Mouse (Mus musculus): ENCODE data around the gene Zfp1. TPM values are rescaled to one million over a fixed set of nuclear protein-coding genes. Genes with fewer than 3 reads are reported as not detected.

The Zfp1 gene
- polyA plus RNA-seq (2015; fragmentation: Nextera tagmentation; extraction: Ambion mirVana): 32.3 and 34.4 TPM in 2 replicates

DNA sequence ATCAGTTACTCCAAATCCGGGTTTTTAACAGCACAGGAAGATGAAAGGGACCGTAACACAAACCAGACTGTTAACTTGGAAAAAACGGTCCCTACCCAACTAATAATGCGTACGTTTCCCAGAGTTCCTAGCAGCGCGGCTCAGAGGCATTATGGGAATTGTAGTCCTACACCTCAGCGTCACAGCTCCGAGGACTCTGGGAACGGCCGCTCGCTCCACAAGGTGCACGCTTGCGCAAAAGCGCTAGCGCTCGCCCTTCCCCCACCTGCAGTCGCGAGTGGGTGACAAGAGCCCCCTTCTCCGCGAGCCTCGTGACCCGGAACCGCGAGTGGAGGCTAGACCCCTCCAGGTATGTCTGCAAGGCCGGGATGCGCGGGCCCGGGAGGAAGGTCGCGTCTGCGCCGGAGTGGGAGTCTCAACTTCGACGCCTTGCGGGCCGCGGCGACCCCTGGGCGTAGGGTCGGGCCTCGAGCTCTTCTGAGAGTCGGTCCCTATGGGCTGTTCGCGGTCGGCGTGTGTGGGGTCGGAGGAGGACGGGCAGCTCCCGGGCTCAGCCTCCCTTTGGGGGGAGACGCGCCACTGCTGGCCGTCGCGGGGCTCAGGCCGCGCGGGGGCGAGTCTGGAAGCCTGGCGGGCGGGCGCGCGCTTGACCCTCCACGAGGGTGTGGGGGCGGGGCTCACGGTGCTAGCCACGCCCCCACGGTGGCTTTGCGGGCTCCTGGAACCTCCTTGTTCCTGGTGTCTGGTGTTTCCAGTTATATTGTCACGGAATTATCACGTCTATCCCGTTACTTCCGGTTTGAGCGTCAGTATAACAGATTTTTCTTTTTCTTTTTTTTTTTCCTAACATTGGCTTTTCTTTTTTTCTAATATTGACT is at the start of gene Zfp1:
Gene Zfp1, plus strand, starts transcription at position 138 of the 878 bp plus-strand sequence.
- Histone ChIP-seq H3K36me3 (no peaks in the 10 kb centered on the region), H3K9ac (replicated peaks) (peak within 1 kb of the TSS; percentile 93), H3K4me3 (peak within 1 kb of the TSS; percentile 98), H3K9me3 (no peaks in the 10 kb centered on the region), H3K27me3 (no peaks in the 10 kb centered on the region), H3K27ac (replicated peaks) (peak within 1 kb of the TSS; percentile 97), H3K4me2 (replicated peaks) (peak within 1 kb of the TSS; percentile 60), H3K4me1 (peaks cover 11% of the 10 kb centered on the region)
- WGBS: under 1% methylated on average over 67 of the region's 75 CpGs
- peak; percentile 99 for ATAC-seq (replicated peaks)

GRCm38 (mm10) chr8:111594044-111594840 is 49.0 kb upstream of the Zfp1 start:
- H3K4me3 ChIP-seq: no peak overlapping the region
- no peaks in the 10 kb centered on the region for H3K36me3 ChIP-seq
- 80% methylated on average over 3 of the region's 3 CpGs for WGBS
- H3K27ac ChIP-seq (replicated peaks): no peak overlapping the region
- no peak overlapping the region for H3K4me2 ChIP-seq (replicated peaks)
- H3K27me3 ChIP-seq: no peaks in the 10 kb centered on the region
- H3K9ac ChIP-seq (replicated peaks): no peak overlapping the region
- H3K9me3 ChIP-seq: no peaks in the 10 kb centered on the region
- ATAC-seq (replicated peaks): no peak
- peaks cover 45% of the 10 kb centered on the region for H3K4me1 ChIP-seq

DNA sequence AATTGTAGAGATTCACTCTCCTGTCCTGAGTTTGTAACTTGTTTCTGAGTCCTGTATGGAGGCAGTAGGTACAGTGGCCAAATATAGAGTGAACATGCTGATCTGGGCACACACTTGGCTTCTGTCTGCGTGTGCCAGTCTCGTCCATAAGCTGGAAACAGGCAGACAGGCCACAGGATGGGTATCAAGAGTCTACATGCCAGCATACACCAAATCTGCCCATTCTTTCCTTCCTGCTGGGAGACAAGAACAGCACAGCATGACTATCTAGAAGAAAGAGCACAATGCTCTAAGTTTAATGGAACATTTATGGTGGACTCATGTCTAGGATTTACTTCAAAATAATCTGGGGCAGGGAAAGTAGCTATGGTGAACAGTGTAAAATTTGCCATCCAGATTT is 48.2 kb upstream of the Zfp1 start:
- 79% methylated on average over 2 of the region's 2 CpGs for WGBS
- Histone ChIP-seq H3K9me3 (no peaks in the 10 kb centered on the region), H3K9ac (replicated peaks) (no peak overlapping the region), H3K36me3 (no peaks in the 10 kb centered on the region), H3K4me1 (peaks cover 43% of the 10 kb centered on the region), H3K27ac (replicated peaks) (no peak overlapping the region), H3K27me3 (no peaks in the 10 kb centered on the region), H3K4me2 (replicated peaks) (no peak overlapping the region), H3K4me3 (no peak overlapping the region)
- ATAC-seq (replicated peaks): no peak

DNA sequence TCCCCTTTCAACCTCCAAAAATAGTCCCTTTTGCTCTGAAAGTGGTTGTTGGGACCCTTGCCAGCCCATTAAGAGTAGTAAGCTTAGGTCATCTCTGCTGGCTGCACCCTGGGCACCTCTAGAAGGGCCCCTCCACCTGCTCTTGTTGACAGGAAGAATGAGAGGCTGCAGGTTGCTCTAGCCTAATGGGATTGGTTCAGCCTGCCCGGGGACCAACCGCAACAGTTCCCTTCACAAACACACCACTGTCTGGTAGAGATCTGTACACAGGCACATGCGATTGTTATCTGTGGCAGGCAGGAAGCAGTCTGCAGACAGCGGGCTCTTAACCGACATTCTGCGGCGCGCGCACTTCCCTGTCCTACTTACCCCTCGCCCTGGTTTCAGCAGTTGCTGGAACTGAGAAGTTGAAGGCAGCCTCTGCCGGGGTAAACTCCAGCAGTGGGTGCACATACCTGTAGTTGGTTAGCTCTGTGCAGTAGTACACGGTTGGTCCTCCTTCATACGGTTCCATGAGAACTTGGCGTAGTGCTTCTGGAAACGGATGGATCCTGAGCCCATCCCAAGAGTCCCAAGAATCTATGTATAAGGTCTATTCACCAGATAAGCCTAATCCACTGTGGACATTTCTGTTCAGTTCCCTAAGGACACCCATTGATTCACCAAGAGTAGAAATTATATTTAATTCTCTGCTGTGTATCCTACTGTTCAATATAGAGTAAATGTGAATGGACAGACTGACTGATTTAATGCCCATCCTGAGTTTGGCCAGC is 47.3 kb upstream of the Zfp1 start:
- no peak for ATAC-seq (replicated peaks)
- H3K4me3 ChIP-seq: no peak overlapping the region
- no peak overlapping the region for H3K27ac ChIP-seq (replicated peaks)
- 93% methylated on average over 15 of the region's 15 CpGs for WGBS
- H3K9me3 ChIP-seq: no peaks in the 10 kb centered on the region
- no peaks in the 10 kb centered on the region for H3K27me3 ChIP-seq
- no peaks in the 10 kb centered on the region for H3K36me3 ChIP-seq
- H3K4me1 ChIP-seq: peaks cover 41% of the 10 kb centered on the region
- H3K9ac ChIP-seq (replicated peaks): no peak overlapping the region
- no peak overlapping the region for H3K4me2 ChIP-seq (replicated peaks)

GRCm38 (mm10) chr8:111596485-111596821 is 46.7 kb upstream of the Zfp1 start:
- Histone ChIP-seq H3K36me3 (no peaks in the 10 kb centered on the region), H3K27me3 (no peaks in the 10 kb centered on the region), H3K4me2 (replicated peaks) (no peak overlapping the region), H3K9me3 (no peaks in the 10 kb centered on the region), H3K27ac (replicated peaks) (no peak overlapping the region), H3K4me1 (peaks cover 41% of the 10 kb centered on the region), H3K4me3 (no peak overlapping the region), H3K9ac (replicated peaks) (no peak overlapping the region)
- 75% methylated on average over 3 of the region's 3 CpGs for WGBS
- ATAC-seq (replicated peaks): no peak

DNA sequence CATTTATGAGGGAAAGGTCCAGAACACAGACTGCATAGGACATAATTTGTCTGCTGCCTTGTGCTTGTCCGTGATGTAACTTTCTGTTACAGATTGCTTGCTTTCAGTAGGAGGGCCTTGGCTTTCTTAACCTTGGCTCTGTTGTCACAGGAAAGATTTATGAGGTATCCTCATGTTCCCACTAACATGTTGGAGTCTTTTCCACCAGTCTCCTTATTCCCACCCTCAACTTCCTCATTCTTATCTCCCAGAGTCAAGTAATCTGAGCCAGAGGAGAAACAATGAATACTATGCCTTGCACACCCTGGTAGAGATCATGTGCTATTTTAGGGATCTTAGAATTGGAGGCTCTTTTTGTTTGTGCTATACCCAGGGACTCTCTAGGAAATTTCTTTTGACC is 45.9 kb upstream of the Zfp1 start:
- Histone ChIP-seq H3K4me1 (peaks cover 38% of the 10 kb centered on the region), H3K9me3 (no peaks in the 10 kb centered on the region), H3K27me3 (no peaks in the 10 kb centered on the region), H3K27ac (replicated peaks) (0 out of 2 replicates have a peak overlapping the region, but pooled peaks have one; percentile 1), H3K9ac (replicated peaks) (no peak overlapping the region), H3K4me2 (replicated peaks) (no peak overlapping the region), H3K36me3 (no peaks in the 10 kb centered on the region), H3K4me3 (no peak overlapping the region)
- ATAC-seq (replicated peaks): no peak
- 86% methylated on average over 1 of the region's 1 CpGs for WGBS

- ATAC-seq (replicated peaks): no peak
- no peak overlapping the region for H3K27ac ChIP-seq (replicated peaks)
- no peaks in the 10 kb centered on the region for H3K9me3 ChIP-seq
- no peak overlapping the region for H3K4me2 ChIP-seq (replicated peaks)
- no peak overlapping the region for H3K9ac ChIP-seq (replicated peaks)
- H3K27me3 ChIP-seq: no peaks in the 10 kb centered on the region
- no peak overlapping the region for H3K4me3 ChIP-seq
- H3K36me3 ChIP-seq: no peaks in the 10 kb centered on the region
- 82% methylated on average over 9 of the region's 9 CpGs for WGBS
- H3K4me1 ChIP-seq: peaks cover 31% of the 10 kb centered on the region
Measured at GRCm38 (mm10) chr8:111599707-111600444, 43.3 kb upstream of the Zfp1 start.

DNA sequence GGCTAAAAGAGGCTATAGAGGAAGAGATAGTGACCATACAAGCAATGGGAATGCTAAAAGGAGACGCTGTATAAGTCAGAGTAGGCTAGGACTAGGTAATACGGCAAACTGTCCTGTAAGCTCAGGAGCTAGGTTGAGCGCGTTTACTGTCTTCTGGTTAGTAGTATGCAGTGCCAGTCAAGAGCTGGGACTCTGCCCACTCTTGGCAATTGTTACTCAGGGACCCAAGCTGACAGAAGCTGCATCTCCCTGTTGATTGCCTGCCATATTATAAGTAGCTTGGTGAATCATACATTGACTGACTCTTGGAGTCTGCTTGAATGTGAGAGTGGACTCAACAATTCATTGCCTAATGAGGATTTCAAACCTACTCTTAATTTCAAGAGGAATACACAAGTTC is 41.2 kb upstream of the Zfp1 start:
- Histone ChIP-seq H3K4me3 (no peak overlapping the region), H3K9me3 (no peaks in the 10 kb centered on the region), H3K9ac (replicated peaks) (no peak overlapping the region), H3K27me3 (no peaks in the 10 kb centered on the region), H3K4me1 (peaks cover 20% of the 10 kb centered on the region; the same call in 1 of the 2 replicates), H3K36me3 (no peaks in the 10 kb centered on the region), H3K27ac (replicated peaks) (peak overlapping the region; percentile 16; the same call in 1 of the 2 replicates), H3K4me2 (replicated peaks) (no peak overlapping the region)
- WGBS: 81% methylated on average over 4 of the region's 4 CpGs
- ATAC-seq (replicated peaks): no peak

DNA sequence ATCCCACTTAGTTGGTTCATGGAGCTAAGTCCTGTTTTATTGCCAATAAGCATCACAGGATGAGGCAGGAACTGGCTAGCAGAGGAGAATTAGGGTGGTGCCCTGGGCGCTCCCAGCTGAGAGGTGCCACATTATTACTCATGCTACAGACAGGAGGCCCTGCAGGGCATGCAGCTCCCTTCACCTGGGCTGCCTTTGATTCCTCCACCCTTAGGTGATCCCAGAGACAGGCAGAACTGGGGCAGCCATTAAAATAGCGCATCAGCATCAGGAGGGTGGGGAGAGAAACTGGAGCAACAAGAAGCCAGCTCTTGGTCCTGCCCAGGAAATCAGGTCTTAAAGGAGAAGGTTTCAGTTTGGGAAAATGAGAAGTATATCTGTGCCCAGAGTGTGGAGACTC is 38.2 kb upstream of the Zfp1 start:
- no peaks in the 10 kb centered on the region for H3K36me3 ChIP-seq
- no peaks in the 10 kb centered on the region for H3K27me3 ChIP-seq
- no peaks in the 10 kb centered on the region for H3K9me3 ChIP-seq
- H3K4me3 ChIP-seq: no peak overlapping the region
- no peak for ATAC-seq (replicated peaks)
- H3K9ac ChIP-seq (replicated peaks): no peak overlapping the region
- no peak overlapping the region for H3K4me2 ChIP-seq (replicated peaks)
- peaks cover 20% of the 10 kb centered on the region; the same call in 1 of the 2 replicates for H3K4me1 ChIP-seq
- 96% methylated on average over 2 of the region's 2 CpGs for WGBS
- H3K27ac ChIP-seq (replicated peaks): no peak overlapping the region

- H3K4me1 ChIP-seq: peaks cover 18% of the 10 kb centered on the region; the same call in 1 of the 2 replicates
- H3K4me3 ChIP-seq: no peak overlapping the region
- no peak overlapping the region for H3K27ac ChIP-seq (replicated peaks)
- no peak for ATAC-seq (replicated peaks)
- WGBS: 93% methylated on average over 9 of the region's 9 CpGs
- H3K9me3 ChIP-seq: no peaks in the 10 kb centered on the region
- no peaks in the 10 kb centered on the region for H3K36me3 ChIP-seq
- H3K27me3 ChIP-seq: no peaks in the 10 kb centered on the region
- H3K9ac ChIP-seq (replicated peaks): no peak overlapping the region
- no peak overlapping the region for H3K4me2 ChIP-seq (replicated peaks)
Measured at GRCm38 (mm10) chr8:111606961-111607360, 36.2 kb upstream of the Zfp1 start.

- no peak overlapping the region for H3K4me2 ChIP-seq (replicated peaks)
- no peak overlapping the region for H3K9ac ChIP-seq (replicated peaks)
- no peak overlapping the region for H3K4me3 ChIP-seq
- no peaks in the 10 kb centered on the region for H3K9me3 ChIP-seq
- no peak for ATAC-seq (replicated peaks)
- 92% methylated on average over 7 of the region's 7 CpGs for WGBS
- H3K36me3 ChIP-seq: peaks cover 4% of the 10 kb centered on the region; the same call in 1 of the 2 replicates
- no peak overlapping the region for H3K27ac ChIP-seq (replicated peaks)
- H3K27me3 ChIP-seq: no peaks in the 10 kb centered on the region
- peaks cover 14% of the 10 kb centered on the region; the same call in 1 of the 2 replicates for H3K4me1 ChIP-seq
Measured at GRCm38 (mm10) chr8:111607414-111607813, 35.8 kb upstream of the Zfp1 start.

All from forebrain, embryonic 15.5 days (tissue).